Mouse (Mus musculus): ENCODE results near the gene Fgd3. TPM values are rescaled to one million over a fixed set of nuclear protein-coding genes. Genes with fewer than 3 reads are reported as not detected.
A peak's percentile ranks its signal among the peaks of the same experiment; 100 is the strongest.

Fgd3 gene
- polyA plus RNA-seq, 1 experiment = 0.59 TPM

DNA sequence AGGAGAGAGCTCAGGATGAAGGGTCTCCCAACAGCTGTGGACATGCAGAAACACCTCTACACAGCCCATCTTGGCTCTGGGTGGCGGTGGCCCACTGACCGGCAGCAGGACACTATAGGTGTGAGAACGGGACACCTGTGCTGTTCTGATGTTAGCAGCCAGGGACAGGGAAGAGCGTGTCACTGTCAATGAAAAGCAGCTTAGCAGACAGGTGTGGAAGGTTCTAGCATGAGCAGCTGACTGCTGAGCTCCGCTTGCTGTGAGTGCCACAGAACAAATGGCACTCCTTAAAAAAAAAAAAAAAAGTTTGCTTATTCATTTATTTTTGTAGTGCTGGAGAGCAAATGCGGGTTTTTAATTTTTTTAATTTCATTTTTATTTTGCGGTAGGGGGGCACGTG is 82.5 kb downstream of the Fgd3 start:
- no peak overlapping the region for H3K4me3 ChIP-seq (ENCODE audit: insufficient read depth, low read depth, low read length)
- no peak overlapping the region for H3K27ac ChIP-seq (replicated peaks; ENCODE audit: low read depth, low read length)
- no peaks in the 10 kb centered on the region for H3K4me1 ChIP-seq (ENCODE audit: control insufficient read depth, insufficient read depth, insufficient read length, low read length)

GRCm38 (mm10) chr13:49234711-49235110 is 85.4 kb downstream of the Fgd3 start:
- Histone ChIP-seq H3K4me3 (ENCODE audit: insufficient read depth, low read depth, low read length) (no peak overlapping the region), H3K4me1 (ENCODE audit: control insufficient read depth, insufficient read depth, insufficient read length, low read length) (no peaks in the 10 kb centered on the region), H3K27ac (replicated peaks; ENCODE audit: low read depth, low read length) (no peak overlapping the region)

DNA sequence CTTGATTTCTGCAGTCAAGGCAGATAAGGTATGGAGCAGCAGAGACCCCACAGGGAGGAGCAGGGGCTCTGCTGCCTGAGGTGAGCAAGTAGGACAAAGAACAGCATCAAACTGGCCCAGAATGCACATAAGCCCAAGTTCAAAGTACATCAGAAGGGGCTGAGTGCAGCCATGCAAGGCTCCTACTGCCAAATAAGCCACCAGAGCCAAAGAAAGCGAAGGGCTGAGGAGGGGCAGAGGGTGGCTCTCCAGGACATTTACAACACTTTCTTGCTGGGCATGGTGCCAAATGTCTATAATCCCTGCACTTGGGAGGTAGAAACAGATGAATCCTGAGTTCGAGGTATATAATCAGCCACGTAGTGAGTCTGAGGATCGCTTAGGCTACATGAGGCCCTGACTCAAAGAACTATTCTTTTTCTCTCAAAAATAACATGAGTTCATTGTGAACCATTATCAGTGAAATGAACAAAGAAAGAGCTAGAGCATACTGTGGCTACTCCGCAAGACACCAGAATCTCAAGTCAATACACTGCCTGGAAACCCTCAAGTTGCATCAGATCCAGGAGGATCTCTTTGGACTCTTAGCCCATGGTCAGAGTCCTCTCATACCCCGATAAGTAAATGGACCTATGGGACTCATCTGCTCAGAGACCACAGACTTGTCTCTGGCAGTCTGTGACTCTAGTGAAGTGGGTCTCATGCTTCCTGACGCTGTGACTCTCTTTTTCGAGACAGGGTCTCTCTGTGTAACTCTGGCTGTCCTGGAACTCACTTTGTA is 86.1 kb downstream of the Fgd3 start:
- H3K27ac ChIP-seq (replicated peaks; ENCODE audit: low read depth, low read length) = no peak overlapping the region
- H3K4me1 ChIP-seq (ENCODE audit: control insufficient read depth, insufficient read depth, insufficient read length, low read length) = no peaks in the 10 kb centered on the region
- H3K4me3 ChIP-seq (ENCODE audit: insufficient read depth, low read depth, low read length) = no peak overlapping the region

- Histone ChIP-seq H3K4me1 (ENCODE audit: control insufficient read depth, insufficient read depth, insufficient read length, low read length) (no peaks in the 10 kb centered on the region), H3K4me3 (ENCODE audit: insufficient read depth, low read depth, low read length) (no peak overlapping the region), H3K27ac (replicated peaks; ENCODE audit: low read depth, low read length) (no peak overlapping the region)
Measured at GRCm38 (mm10) chr13:49225633-49226032, 94.5 kb downstream of the Fgd3 start.

GRCm38 (mm10) chr13:49225159-49225558 is 95.0 kb downstream of the Fgd3 start:
- no peak overlapping the region for H3K4me3 ChIP-seq (ENCODE audit: insufficient read depth, low read depth, low read length)
- no peaks in the 10 kb centered on the region for H3K4me1 ChIP-seq (ENCODE audit: control insufficient read depth, insufficient read depth, insufficient read length, low read length)
- H3K27ac ChIP-seq (replicated peaks; ENCODE audit: low read depth, low read length) = no peak overlapping the region

DNA sequence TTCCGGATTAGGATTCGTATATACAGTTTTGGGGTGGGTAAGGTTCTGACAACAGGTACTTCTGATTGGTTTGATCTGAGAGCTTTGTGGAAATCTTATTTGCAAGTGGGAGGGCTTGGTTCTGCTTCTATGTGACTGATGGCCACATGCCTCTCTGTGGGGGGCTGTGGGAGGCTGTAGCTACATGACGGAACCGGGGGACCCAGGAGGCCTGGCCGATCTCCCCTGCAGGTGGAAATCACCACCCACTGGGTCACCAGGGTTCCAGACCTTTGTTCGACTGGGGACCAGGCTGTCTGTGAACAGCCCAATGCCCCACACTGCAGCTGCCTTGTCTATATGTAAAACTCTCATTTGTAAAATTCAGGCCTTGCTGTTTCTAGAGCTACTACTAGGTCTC is 95.4 kb downstream of the Fgd3 start:
- H3K4me1 ChIP-seq (ENCODE audit: control insufficient read depth, insufficient read depth, insufficient read length, low read length) = no peaks in the 10 kb centered on the region
- no peak overlapping the region for H3K27ac ChIP-seq (replicated peaks; ENCODE audit: low read depth, low read length)
- H3K4me3 ChIP-seq (ENCODE audit: insufficient read depth, low read depth, low read length) = no peak overlapping the region

DNA sequence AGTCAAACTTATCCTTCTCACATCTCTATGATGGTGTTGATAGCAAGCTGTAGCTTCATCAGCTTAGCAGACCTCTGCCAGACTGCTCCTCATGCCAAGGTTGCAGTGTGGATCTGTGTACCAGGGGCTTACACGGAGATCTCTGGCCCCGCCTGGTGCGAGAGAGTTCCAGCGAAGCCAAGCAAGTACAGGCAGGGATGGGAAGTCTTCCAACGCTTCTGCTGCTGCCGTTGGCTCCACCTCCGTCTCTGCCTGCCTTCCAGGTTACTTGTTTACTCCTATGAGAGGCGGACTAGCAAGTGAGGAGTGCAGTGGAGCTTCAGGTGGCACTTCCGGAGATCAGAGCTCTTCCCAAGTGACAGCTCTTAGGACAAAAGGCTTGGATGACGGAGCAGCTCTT is 95.8 kb downstream of the Fgd3 start:
- Histone ChIP-seq H3K4me3 (ENCODE audit: insufficient read depth, low read depth, low read length) (no peak overlapping the region), H3K27ac (replicated peaks; ENCODE audit: low read depth, low read length) (no peak overlapping the region), H3K4me1 (ENCODE audit: control insufficient read depth, insufficient read depth, insufficient read length, low read length) (no peaks in the 10 kb centered on the region)

DNA sequence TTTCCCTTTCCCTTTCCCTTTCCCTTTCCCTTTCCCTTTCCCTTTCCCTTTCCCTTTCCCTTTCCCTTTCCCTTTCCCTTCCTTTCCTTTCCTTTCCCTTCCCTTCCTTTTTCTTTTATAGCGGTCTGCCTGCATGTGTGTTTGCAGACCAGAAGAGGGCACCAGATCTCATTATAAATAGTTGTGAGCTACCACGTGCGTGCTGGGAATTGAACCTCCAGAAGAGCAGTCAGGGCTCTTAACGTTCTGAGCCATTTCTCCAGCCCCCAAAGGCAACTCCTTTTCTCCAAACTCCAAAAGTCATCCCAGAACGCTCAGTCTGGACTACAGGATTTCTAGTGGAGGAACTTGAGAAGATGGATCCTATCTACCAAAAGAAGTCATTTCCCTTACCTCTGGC is 99.2 kb downstream of the Fgd3 start:
- H3K4me3 ChIP-seq (ENCODE audit: insufficient read depth, low read depth, low read length) = no peak overlapping the region
- H3K4me1 ChIP-seq (ENCODE audit: control insufficient read depth, insufficient read depth, insufficient read length, low read length) = no peaks in the 10 kb centered on the region; the same call in 1 of the 2 replicates
- H3K27ac ChIP-seq (replicated peaks; ENCODE audit: low read depth, low read length) = no peak overlapping the region

- peaks cover 5% of the 10 kb centered on the region for H3K4me1 ChIP-seq (ENCODE audit: control insufficient read depth, insufficient read depth, insufficient read length, low read length)
- H3K27ac ChIP-seq (replicated peaks; ENCODE audit: low read depth, low read length) = no peak overlapping the region
- H3K4me3 ChIP-seq (ENCODE audit: insufficient read depth, low read depth, low read length) = no peak overlapping the region
Measured at GRCm38 (mm10) chr13:49219367-49219766, 100.7 kb downstream of the Fgd3 start.

DNA sequence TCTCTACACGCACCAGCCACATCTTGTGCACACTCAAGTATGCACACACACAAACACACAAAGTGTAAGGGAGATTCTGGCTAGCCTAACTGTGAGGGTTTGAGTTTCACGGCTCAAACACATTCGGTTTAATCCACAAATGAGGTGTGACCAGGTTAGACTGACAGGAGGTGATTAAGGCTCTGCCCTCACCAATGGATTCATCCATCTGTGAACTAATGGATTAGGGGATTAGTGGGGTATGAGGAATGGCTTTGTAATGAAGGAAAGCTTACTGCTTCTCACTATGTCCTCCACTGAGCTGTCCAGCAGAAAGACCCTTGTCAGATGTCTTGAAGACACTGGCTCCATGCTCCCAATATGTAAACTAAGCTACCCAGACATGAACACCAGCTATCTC is 101.5 kb downstream of the Fgd3 start:
- no peak overlapping the region for H3K27ac ChIP-seq (replicated peaks; ENCODE audit: low read depth, low read length)
- no peak overlapping the region for H3K4me3 ChIP-seq (ENCODE audit: insufficient read depth, low read depth, low read length)
- H3K4me1 ChIP-seq (ENCODE audit: control insufficient read depth, insufficient read depth, insufficient read length, low read length) = peaks cover 11% of the 10 kb centered on the region

GRCm38 (mm10) chr13:49216808-49217561 is 103.1 kb downstream of the Fgd3 start:
- peaks cover 17% of the 10 kb centered on the region for H3K4me1 ChIP-seq (ENCODE audit: control insufficient read depth, insufficient read depth, insufficient read length, low read length)
- peak overlapping the region; percentile 89; the same call in 1 of the 2 replicates for H3K27ac ChIP-seq (replicated peaks; ENCODE audit: low read depth, low read length)
- no peak overlapping the region for H3K4me3 ChIP-seq (ENCODE audit: insufficient read depth, low read depth, low read length)

GRCm38 (mm10) chr13:49216220-49216552 is 103.9 kb downstream of the Fgd3 start:
- Histone ChIP-seq H3K4me3 (ENCODE audit: insufficient read depth, low read depth, low read length) (peak overlapping the region; percentile 81), H3K27ac (replicated peaks; ENCODE audit: low read depth, low read length) (peak overlapping the region; percentile 89), H3K4me1 (ENCODE audit: control insufficient read depth, insufficient read depth, insufficient read length, low read length) (peaks cover 17% of the 10 kb centered on the region)

DNA sequence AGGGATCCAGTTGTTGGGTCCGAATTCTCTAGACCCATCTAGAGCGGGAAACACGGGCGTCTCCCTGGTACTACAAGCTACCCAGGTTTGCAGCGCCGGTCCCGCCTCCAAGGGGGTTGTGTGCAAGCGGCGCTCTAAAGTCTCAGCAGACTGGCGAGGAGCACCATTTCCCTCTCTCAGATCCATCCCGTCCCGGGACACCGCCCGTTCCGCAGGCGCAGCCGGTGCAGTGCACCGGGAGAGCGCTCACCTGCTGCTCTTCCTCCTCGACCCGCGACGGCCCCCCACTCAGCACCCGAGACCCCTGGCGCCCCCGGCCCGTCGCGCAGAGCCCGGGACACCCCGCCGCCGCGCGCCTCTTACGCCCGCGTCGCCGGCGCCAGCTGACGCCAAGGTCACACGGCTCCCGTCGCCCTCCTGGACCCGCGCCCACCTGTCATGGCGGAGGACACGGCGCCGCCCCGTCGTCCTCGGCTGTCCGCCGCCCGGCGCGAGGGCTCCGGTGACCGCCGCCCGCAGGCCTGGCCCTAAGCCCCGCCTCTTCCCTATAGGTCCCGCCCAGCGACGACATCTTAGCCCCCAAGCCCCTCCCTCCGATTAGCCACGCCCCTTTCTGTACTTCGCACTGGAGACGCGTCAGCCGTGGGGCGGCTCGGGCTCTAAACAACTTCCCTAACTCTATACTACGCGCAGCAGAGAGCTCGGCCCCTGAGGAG is 104.4 kb downstream of the Fgd3 start, which contains the start of gene Card19:
Card19 (minus strand) TSS at position 534 of the 716 bp plus-strand sequence.
- peaks cover 17% of the 10 kb centered on the region for H3K4me1 ChIP-seq (ENCODE audit: control insufficient read depth, insufficient read depth, insufficient read length, low read length)
- peak within 1 kb of the TSS; percentile 81 for H3K4me3 ChIP-seq (ENCODE audit: insufficient read depth, low read depth, low read length)
- H3K27ac ChIP-seq (replicated peaks; ENCODE audit: low read depth, low read length) = peak within 1 kb of the TSS; percentile 89

DNA sequence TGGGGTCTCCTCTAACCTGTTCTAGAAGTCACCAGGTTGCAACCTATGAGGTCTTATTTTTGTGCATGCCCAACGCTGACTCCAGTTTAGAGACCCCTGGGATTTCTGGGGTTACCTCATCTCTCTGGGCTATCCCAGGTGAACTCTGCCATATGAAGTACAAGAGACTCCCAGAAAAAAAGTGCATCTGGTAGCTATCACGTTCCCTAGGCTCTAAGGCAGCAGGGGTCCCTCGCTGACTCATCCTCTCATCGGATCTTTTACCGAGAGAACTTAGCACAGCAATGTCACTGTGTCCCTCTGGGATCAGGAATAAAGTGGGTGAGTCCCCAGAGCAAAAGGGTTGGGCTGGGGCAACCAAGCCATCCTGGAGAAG is 105.0 kb downstream of the Fgd3 start:
- Histone ChIP-seq H3K4me1 (ENCODE audit: control insufficient read depth, insufficient read depth, insufficient read length, low read length) (peaks cover 17% of the 10 kb centered on the region), H3K4me3 (ENCODE audit: insufficient read depth, low read depth, low read length) (peak overlapping the region; percentile 81), H3K27ac (replicated peaks; ENCODE audit: low read depth, low read length) (peak overlapping the region; percentile 62; the same call in 1 of the 2 replicates)

DNA sequence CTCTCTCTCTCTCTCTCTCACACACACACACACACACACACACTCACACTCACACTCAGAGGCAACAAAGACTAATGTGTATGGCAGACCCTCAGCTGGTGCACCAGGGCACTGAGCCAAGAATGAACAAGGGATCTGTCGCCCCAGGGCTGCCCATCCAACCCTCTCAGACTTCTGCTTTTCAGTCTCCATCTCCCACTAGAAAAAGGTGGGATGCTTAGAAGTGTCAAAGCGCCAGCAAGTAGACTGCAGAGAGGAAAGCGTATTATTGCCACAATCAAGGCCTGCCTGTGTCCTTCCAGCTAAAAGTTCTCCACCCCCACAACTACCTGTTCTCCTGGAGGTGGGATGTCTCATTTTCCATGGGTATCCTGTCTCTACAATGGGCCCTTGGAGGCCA is 105.7 kb downstream of the Fgd3 start:
- peaks cover 17% of the 10 kb centered on the region for H3K4me1 ChIP-seq (ENCODE audit: control insufficient read depth, insufficient read depth, insufficient read length, low read length)
- H3K27ac ChIP-seq (replicated peaks; ENCODE audit: low read depth, low read length) = no peak overlapping the region
- H3K4me3 ChIP-seq (ENCODE audit: insufficient read depth, low read depth, low read length) = peak overlapping the region; percentile 81
